Mouse (Mus musculus) stomach, adult 2 months (tissue): ENCODE data around the gene Ttc23. TPM values are rescaled to one million over a fixed set of nuclear protein-coding genes. Genes with fewer than 3 reads are reported as not detected.

Source experiments
- polyA plus RNA-seq: library from polyadenylated mRNA; depleted of rRNA; stranded (reverse); fragments of >200 nt; gene quantifications from 2 replicates; pipeline ENCODE4 v1.2.3, GENCODE M21; 2012; rRNA removed

Gene Ttc23
- polyA plus RNA-seq: 1.2 and 2.1 TPM in 2 replicates

GRCm38 (mm10) chr7:67647277-67647676 is at the start of gene Ttc23:
Ttc23 (plus strand) TSS chr7:67647410.

GRCm38 (mm10) chr7:67644833-67645680 is 2.2 kb upstream of the Ttc23 start, which contains the start of gene Lrrc28:
Lrrc28 (minus strand) TSS chr7:67645268.

GRCm38 (mm10) chr7:67759629-67759995 is 112.4 kb downstream of the Ttc23 start, which contains the start of gene Synm:
Synm (minus strand) TSS chr7:67759742.

Other genes starting within 250 kb of the Ttc23 start
- gene Lrrc28, start 2.1 kb upstream of the Ttc23 start, polyA plus RNA-seq: 10.5 and 22.7 TPM in 2 replicates
- 10.1 and 18.1 TPM in 2 replicates for gene Synm, start 112.3 kb downstream of the Ttc23 start, polyA plus RNA-seq